ENCODE assay signal across 8 mouse cellular contexts in genomic region chr6:47453522-47454130, GRCm38 (mm10). TPM values are rescaled to one million over a fixed set of nuclear protein-coding genes. Genes with fewer than 3 reads are reported as not detected.
DNase-seq lines count a peak whose midpoint lies in the region; ATAC-seq and TF ChIP-seq lines count a peak whose summit lies in the region.

No protein-coding gene starts in this region.

- peak overlapping the region; percentile 81 for H3K4me2 ChIP-seq in hindbrain, postnatal 0 days (ENCODE audit: low read depth, low read length)
- H3K4me2 ChIP-seq in liver, embryonic 12.5 days, result peak overlapping the region; percentile 78
- peak overlapping the region; percentile 77 for H3K4me2 ChIP-seq in neural tube, embryonic 12.5 days (replicated peaks)

- no peaks in the 10 kb centered on the region for H3K9me3 ChIP-seq in hindbrain, postnatal 0 days (ENCODE audit: low read length)
- H3K9me3 ChIP-seq in liver, embryonic 12.5 days (replicated peaks), result no peaks in the 10 kb centered on the region
- no peaks in the 10 kb centered on the region for H3K9me3 ChIP-seq in neural tube, embryonic 12.5 days

- peak; percentile 54 for DNase-seq in kidney, adult 9 months
- DNase-seq in kidney, adult 18-20 months, result no peak
- DNase-seq in R1 (ENCODE audit: low read depth, low spot score), result peak; percentile 86
- peak; percentile 74 for DNase-seq in hindbrain, postnatal 0 days (ENCODE audit: low spot score)
- DNase-seq in thymus, postnatal 14 days, result peak; percentile 62

- H3K36me3 ChIP-seq in hindbrain, postnatal 0 days (ENCODE audit: insufficient read depth, low read length), result no peaks in the 10 kb centered on the region
- H3K36me3 ChIP-seq in liver, embryonic 12.5 days, result no peaks in the 10 kb centered on the region
- H3K36me3 ChIP-seq in neural tube, embryonic 12.5 days, result no peaks in the 10 kb centered on the region

- ATAC-seq in erythroid progenitor cell, adult 5-6 weeks (replicated peaks; ENCODE audit: low FRiP score, poor library complexity, severe bottlenecking), result peak; percentile 60
- peak; percentile 65 for ATAC-seq in hindbrain, postnatal 0 days
- peak; percentile 56 for ATAC-seq in liver, embryonic 12.5 days
- peak; percentile 61 for ATAC-seq in neural tube, embryonic 12.5 days (ENCODE audit: low FRiP score, low read depth)

- H3K27ac ChIP-seq in hindbrain, postnatal 0 days, result peak overlapping the region; percentile 92
- peak overlapping the region; percentile 95 for H3K27ac ChIP-seq in liver, embryonic 12.5 days
- peak overlapping the region; percentile 97 for H3K27ac ChIP-seq in neural tube, embryonic 12.5 days

- H3K9ac ChIP-seq in hindbrain, postnatal 0 days (replicated peaks; ENCODE audit: low read length), result peak overlapping the region; percentile 100
- peak overlapping the region; percentile 100 for H3K9ac ChIP-seq in liver, embryonic 12.5 days
- H3K9ac ChIP-seq in neural tube, embryonic 12.5 days, result peak overlapping the region; percentile 99

- H3K4me3 ChIP-seq in hindbrain, postnatal 0 days (ENCODE audit: low read length), result peak overlapping the region; percentile 79
- peak overlapping the region; percentile 96 for H3K4me3 ChIP-seq in liver, embryonic 12.5 days
- H3K4me3 ChIP-seq in neural tube, embryonic 12.5 days, result peak overlapping the region; percentile 96

- TF ChIP-seq CTCF in hindbrain, postnatal 0 days (IDR thresholded peaks at IDR 0.05; ENCODE audit: low read depth), result no peak

- no peaks in the 10 kb centered on the region for H3K27me3 ChIP-seq in hindbrain, postnatal 0 days (ENCODE audit: insufficient read depth, low read length)
- H3K27me3 ChIP-seq in liver, embryonic 12.5 days (replicated peaks), result no peaks in the 10 kb centered on the region
- H3K27me3 ChIP-seq in neural tube, embryonic 12.5 days (replicated peaks), result no peaks in the 10 kb centered on the region

- no peaks in the 10 kb centered on the region; the same call in 1 of the 2 replicates for H3K4me1 ChIP-seq in hindbrain, postnatal 0 days (ENCODE audit: insufficient read depth, low read length)
- H3K4me1 ChIP-seq in liver, embryonic 12.5 days, result peaks cover 38% of the 10 kb centered on the region
- peaks cover 13% of the 10 kb centered on the region for H3K4me1 ChIP-seq in neural tube, embryonic 12.5 days

- under 1% methylated on average over 42 of the region's 42 CpGs for WGBS in hindbrain, postnatal 0 days
- under 1% methylated on average over 39 of the region's 42 CpGs for whole genome bisulfite sequencing in liver, embryonic 12.5 days (ENCODE audit: insufficient replicate concordance)
- WGBS in neural tube, embryonic 12.5 days, result under 1% methylated on average over 42 of the region's 42 CpGs

RNA-seq across cellular contexts. Expression of gene Cul1, which starts 0.4 kb away (rescaled TPM):
- total RNA-seq in erythroid progenitor cell, adult 5-6 weeks (2015; ENCODE audit: low replicate concordance), result 195 and 263 TPM in 2 replicates
- 75.3 and 91.0 TPM in 2 replicates for total RNA-seq in erythroid progenitor cell, adult 5-6 weeks (2017; ENCODE audit: low replicate concordance)
- total RNA-seq in hindbrain, postnatal 0 days (2014; rRNA removed), result 83.3 and 93.3 TPM in 2 replicates
- 111 TPM in 2 replicates for polyA plus RNA-seq in hindbrain, postnatal 0 days (2015; fragmentation: Nextera tagmentation; extraction: Ambion mirVana)
- 95.5 and 99.5 TPM in 2 replicates for polyA plus RNA-seq in liver, embryonic 12.5 days (2016; fragmentation: Nextera tagmentation; extraction: Ambion mirVana)
- polyA plus RNA-seq in neural tube, embryonic 12.5 days (2016; fragmentation: Nextera tagmentation; extraction: Ambion mirVana), result 157 and 166 TPM in 2 replicates
